Mouse (Mus musculus) MEL-GATA-1-ER (cell line): ENCODE measurements around the gene Gm3591.
"Not testable (repeated sequence)": the region's sequence is repeated elsewhere in the genome, so short reads cannot be mapped to it uniquely, and the experiment has no call there.

Source experiments
- DNase-seq: peaks from one replicate; pipeline ENCODE4 v3.0.0-alpha.2; 2012; ENCODE audit warnings: low read depth; ENCODE audit errors: extremely low read depth

Gm3591 gene

DNA sequence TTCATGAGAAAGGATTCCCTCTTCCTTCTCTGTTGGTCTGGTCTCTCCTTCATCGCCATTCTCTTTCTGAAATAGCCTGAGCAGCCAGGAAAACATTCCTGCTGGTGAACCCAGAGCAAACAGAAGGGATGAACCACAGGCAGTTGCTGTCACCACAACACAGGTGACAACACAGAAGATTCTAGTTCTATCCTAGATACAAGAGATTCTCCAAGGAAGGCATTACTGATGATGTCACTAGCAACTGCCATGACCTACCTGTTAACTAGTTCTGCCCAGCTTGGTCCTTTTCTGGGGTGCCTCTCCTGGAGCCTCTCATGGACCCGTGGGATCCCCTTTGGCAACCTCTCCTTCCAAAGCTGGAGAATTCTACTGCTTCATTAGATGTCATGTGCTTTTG, at the start of gene Gm3591:
Gene Gm3591, minus strand, starts transcription at position 101 of the 400 bp plus-strand sequence.
- DNase-seq: not testable (repeated sequence)

GRCm38 (mm10) chr14:6444511-6444910, 32.2 kb upstream of the Gm3591 start, which contains the start of gene Gm3594:
Gene Gm3594 (minus strand): TSS chr14:6444611.
- not testable (repeated sequence) for DNase-seq

GRCm38 (mm10) chr14:6440774-6441173, 28.5 kb upstream of the Gm3591 start:
- not testable (repeated sequence) for DNase-seq

DNA sequence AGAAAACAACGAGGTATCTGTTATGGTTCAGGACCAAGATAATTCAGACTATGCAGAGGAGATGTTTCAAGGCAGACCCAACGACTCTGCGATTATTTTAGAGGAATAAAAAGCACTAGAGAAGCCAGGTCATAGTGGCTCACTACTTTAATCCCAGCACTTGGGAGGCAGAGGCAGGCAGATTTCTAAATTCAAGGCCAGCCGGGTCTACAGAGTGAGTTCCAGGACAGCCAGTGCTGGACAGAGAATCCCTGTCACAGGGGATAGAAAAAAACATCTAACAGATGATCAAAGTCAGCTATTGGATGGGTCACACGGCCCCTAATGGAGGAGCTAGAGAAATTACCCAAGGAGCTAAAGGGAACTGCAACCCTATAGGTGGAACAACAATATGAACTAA, 27.9 kb upstream of the Gm3591 start:
- not testable (repeated sequence) for DNase-seq

DNA sequence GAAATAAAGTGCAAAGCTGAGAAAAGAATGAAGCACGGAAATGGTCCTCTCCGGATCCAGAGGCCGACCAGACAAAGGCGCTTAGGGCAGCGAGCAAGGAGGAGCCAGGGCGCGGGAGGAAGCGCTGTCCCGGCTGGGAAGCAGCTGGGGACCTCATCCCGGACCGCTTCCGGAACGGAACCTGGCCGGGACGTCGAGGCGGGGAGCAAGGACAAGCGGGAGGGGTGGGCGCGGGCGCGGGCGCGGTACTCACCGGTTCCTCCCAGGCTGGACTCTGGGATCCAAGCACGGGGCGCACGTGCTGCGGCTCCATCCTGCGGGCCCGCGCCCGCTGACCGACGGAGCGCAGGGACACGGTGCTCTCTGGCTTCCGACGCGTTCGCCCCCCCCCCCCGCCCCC, 14.5 kb upstream of the Gm3591 start:
- not testable (repeated sequence) for DNase-seq

DNA sequence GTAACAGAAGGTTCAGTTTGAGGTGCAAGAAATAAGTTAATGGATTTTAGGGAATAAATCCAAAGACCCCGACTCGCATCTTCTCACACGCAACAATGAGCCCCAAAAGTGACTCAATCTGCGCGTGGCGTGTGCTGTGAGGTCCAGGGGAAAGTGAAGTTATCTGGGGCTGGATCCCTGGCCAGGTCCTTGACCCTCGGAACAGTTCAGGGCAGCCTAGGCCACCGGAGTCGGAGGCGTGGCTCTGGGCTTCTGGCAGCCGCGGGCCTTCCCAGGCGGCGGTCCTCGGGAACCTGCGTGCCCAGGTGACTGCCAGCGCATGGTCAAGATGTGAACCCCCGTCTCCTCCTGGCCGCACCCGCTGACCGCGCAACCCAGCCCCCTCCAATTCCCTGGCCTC, 14.1 kb upstream of the Gm3591 start:
- DNase-seq: not testable (repeated sequence)

DNA sequence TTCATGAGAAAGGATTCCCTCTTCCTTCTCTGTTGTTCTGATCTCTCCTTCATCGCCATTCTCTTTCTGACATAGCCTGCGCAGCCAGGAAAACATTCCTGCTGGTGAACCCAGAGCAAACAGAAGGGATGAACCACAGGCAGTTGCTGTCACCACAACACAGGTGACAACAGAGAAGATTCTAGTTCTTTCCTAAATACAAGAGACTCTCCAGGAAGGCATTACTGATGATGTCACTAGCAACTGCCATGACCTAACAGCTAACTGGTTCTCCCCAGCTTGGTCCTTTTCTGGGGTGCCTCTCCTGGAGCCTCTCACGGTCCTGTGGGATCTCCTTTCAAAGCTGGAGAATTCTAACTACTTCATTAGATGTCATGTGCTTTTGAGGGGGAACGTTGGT, 22.1 kb downstream of the Gm3591 start, which contains the start of gene Gm16440:
Gene Gm16440, minus strand, starts transcription at position 101 of the 400 bp plus-strand sequence.
- not testable (repeated sequence) for DNase-seq
